28 mouse cellular contexts compared by ENCODE assay signal in the genomic region with DNA sequence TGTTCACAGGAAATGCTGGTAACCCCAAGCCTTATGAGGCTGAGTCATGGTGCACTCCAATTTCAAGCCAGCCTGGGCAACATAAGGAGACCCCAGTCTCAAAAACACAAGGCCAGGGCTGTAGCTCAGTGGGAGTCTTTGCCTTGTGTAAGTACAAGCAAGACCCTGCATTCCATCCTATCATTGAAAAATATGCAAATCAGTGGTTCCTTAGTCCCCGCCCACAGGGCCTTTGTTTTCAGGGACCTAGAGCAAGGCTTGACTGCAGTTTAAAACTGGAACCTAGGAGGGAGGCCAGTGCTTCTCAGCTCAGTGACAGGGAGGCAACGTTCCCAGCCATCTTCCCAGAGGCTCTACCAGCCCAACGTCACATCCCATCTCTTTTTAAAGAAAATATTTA. TPM values are rescaled to one million over a fixed set of nuclear protein-coding genes. Genes with fewer than 3 reads are reported as not detected.
A peak's percentile ranks its signal among the peaks of the same experiment; 100 is the strongest.
DNase-seq lines count a peak whose midpoint lies in the region; ATAC-seq and TF ChIP-seq lines count a peak whose summit lies in the region.
"Had no signal": no experiment of that assay in that cellular context is flagged by ENCODE, and none has a peak within 500 bp of the region (broad histone marks: within the 10 kb centered on the region; RNA-seq: fewer than 3 reads in every experiment).

No protein-coding gene starts in this region.

- no peak for TF ChIP-seq CTCF in lung, embryonic 14.5 days (IDR thresholded peaks at IDR 0.05; ENCODE audit: low read depth)
- no peak for TF ChIP-seq CTCF in bone marrow, adult 2 months (IDR thresholded peaks at IDR 0.05; ENCODE audit: control insufficient read depth, insufficient read depth, low read length)

- intact Hi-C loops in heart, postnatal 14 days (cut with DNase I) = no loop called here

- no peak overlapping the region for H3K27ac ChIP-seq in lung, embryonic 14.5 days (ENCODE audit: low read depth)
- no peak overlapping the region for H3K27ac ChIP-seq in ES-E14 (ENCODE audit: insufficient read depth, low read depth, low read length, poor library complexity, severe bottlenecking)
- peak overlapping the region; percentile 34 for H3K27ac ChIP-seq in bone marrow, adult 2 months (ENCODE audit: control insufficient read depth, insufficient read depth, low read depth, low read length, poor library complexity)
- H3K27ac ChIP-seq: gastrocnemius, adult 2 months; heart, embryonic 13.5 days; limb, embryonic 12.5 days; midbrain, embryonic 10.5 days; neural tube, embryonic 12.5 days had no signal

- no peaks in the 10 kb centered on the region for H3K27me3 ChIP-seq in lung, embryonic 14.5 days (ENCODE audit: insufficient read depth, low read length)
- H3K27me3 ChIP-seq: limb, embryonic 12.5 days; liver, embryonic 15.5 days; neural tube, embryonic 12.5 days had no signal

- H3K4me3 ChIP-seq in lung, embryonic 14.5 days (ENCODE audit: low read depth, low read length) = no peak overlapping the region
- no peak overlapping the region for H3K4me3 ChIP-seq in ES-E14 (ENCODE audit: insufficient read depth in 1 of 2, low read depth in 1 of 2, low read length in 2 of 2, poor library complexity in 1 of 2, severe bottlenecking in 1 of 2)
- H3K4me3 ChIP-seq in bone marrow, adult 2 months (replicated peaks; ENCODE audit: control insufficient read depth, low read depth, low read length) = no peak overlapping the region
- H3K4me3 ChIP-seq: forebrain, embryonic 10.5 days; gastrocnemius, adult 2 months; heart, embryonic 13.5 days; limb, embryonic 12.5 days; liver, embryonic 15.5 days; midbrain, embryonic 10.5 days; neural tube, embryonic 12.5 days had no signal

- H3K9me3 ChIP-seq in lung, embryonic 14.5 days (ENCODE audit: low read depth, low read length) = no peaks in the 10 kb centered on the region
- H3K9me3 ChIP-seq in ES-E14 (ENCODE audit: control insufficient read depth, insufficient read depth, low read depth, low read length) = no peaks in the 10 kb centered on the region
- H3K9me3 ChIP-seq: forebrain, embryonic 10.5 days; heart, embryonic 13.5 days; limb, embryonic 12.5 days; liver, embryonic 15.5 days; midbrain, embryonic 10.5 days; neural tube, embryonic 12.5 days had no signal

- TF ChIP-seq POLR2A in bone marrow, adult 2 months (IDR thresholded peaks at IDR 0.05; ENCODE audit: borderline replicate concordance, control insufficient read depth, low read depth, low read length) = no peak

- ATAC-seq in lung, embryonic 14.5 days (ENCODE audit: insufficient read depth) = no peak
- no peak for ATAC-seq in monocyte, adult 5-6 weeks (replicated peaks; ENCODE audit: insufficient number of reproducible peaks, low FRiP score, low TSS enrichment, poor library complexity, severe bottlenecking)
- ATAC-seq: hindbrain, embryonic 16.5 days; intestine, embryonic 16.5 days had no signal

- no peak overlapping the region for H3K9ac ChIP-seq in lung, embryonic 14.5 days
- H3K9ac ChIP-seq in ES-E14 (ENCODE audit: insufficient read depth, low read depth, low read length, poor library complexity, severe bottlenecking) = no peak overlapping the region
- H3K9ac ChIP-seq: heart, embryonic 13.5 days; limb, embryonic 12.5 days; liver, embryonic 15.5 days; neural tube, embryonic 12.5 days had no signal

- in situ Hi-C loops in ES-E14 (cut with MboI; ENCODE audit: low sequenced_read_pairs in 2 of 2, unreplicated experiment in 2 of 2) = no loop called here

- H3K4me1 ChIP-seq in lung, embryonic 14.5 days (ENCODE audit: insufficient read depth) = no peaks in the 10 kb centered on the region
- peaks cover 0 to 3% of the 10 kb centered on the region in 2 experiments; a peak in 1 of 4 replicates for H3K4me1 ChIP-seq in ES-E14 (ENCODE audit: control insufficient read depth in 2 of 2, insufficient read depth in 2 of 2, low read length in 2 of 2, poor library complexity in 1 of 2)
- H3K4me1 ChIP-seq in bone marrow, adult 2 months (ENCODE audit: control insufficient read depth, insufficient read depth, low read length) = peaks cover 7% of the 10 kb centered on the region; the same call in 1 of the 2 replicates
- H3K4me1 ChIP-seq: heart, embryonic 13.5 days; limb, embryonic 12.5 days; midbrain, embryonic 10.5 days; neural tube, embryonic 12.5 days had no signal

- DNase-seq in lung, embryonic 14.5 days = peak; percentile 12
- DNase-seq in lung, postnatal 10 days = no peak
- peak; percentile 70 for DNase-seq in ES-E14 (ENCODE audit: low read depth, low spot score)
- DNase-seq in mesoderm, embryonic 11.5 days (ENCODE audit: low read depth, low spot score) = peak; percentile 8
- DNase-seq in heart, postnatal 14 days = no peak
- DNase-seq in right cerebral cortex, postnatal 4 days = no peak
- DNase-seq: adrenal gland, adult 2 months; cerebellum, adult 11-12 months; cerebellum, postnatal 25 days; gastrocnemius, adult 2 months; heart, postnatal 36 days; kidney, postnatal 4 days; lung, postnatal 14 days; spleen, adult 18-20 months; thymus, adult 18-20 months had no signal

- no peak overlapping the region for H3K4me2 ChIP-seq in lung, embryonic 14.5 days
- H3K4me2 ChIP-seq: heart, embryonic 13.5 days; limb, embryonic 12.5 days; liver, embryonic 15.5 days; neural tube, embryonic 12.5 days had no signal

- WGBS in lung, embryonic 14.5 days = 65% methylated on average over 3 of the region's 3 CpGs
- WGBS in bone marrow, adult 2 months = 69% methylated on average over 3 of the region's 3 CpGs

- H3K36me3 ChIP-seq in lung, embryonic 14.5 days (ENCODE audit: insufficient read depth) = no peaks in the 10 kb centered on the region
- no peaks in the 10 kb centered on the region for H3K36me3 ChIP-seq in ES-E14 (ENCODE audit: control insufficient read depth, insufficient read depth, low read length, poor library complexity, severe bottlenecking)
- H3K36me3 ChIP-seq: forebrain, embryonic 10.5 days; heart, embryonic 13.5 days; limb, embryonic 12.5 days; liver, embryonic 15.5 days; midbrain, embryonic 10.5 days; neural tube, embryonic 12.5 days had no signal

TF ChIP-seq in ES-E14, 5 proteins besides CTCF, POLR2A, EP300 and RAD21:
- TF ChIP-seq MAFK (IDR thresholded peaks at IDR 0.05; ENCODE audit: insufficient read depth, low read depth, low read length) (0 out of 2 replicates have a peak, but pooled peaks have one; percentile 35), ZNF384 (IDR thresholded peaks at IDR 0.05; ENCODE audit: low read depth, low read length) (no peak)

RNA-seq across cellular contexts. Expression of gene B430306N03Rik, which starts 7.3 kb away (rescaled TPM):
- polyA plus RNA-seq in lung, embryonic 14.5 days (2014; fragmentation: Nextera tagmentation; extraction: Ambion mirVana) = 0.26 and 0.33 TPM in 2 replicates
- total RNA-seq in ES-E14 (2012; rRNA removed) = 0.13 and 0.26 TPM in 2 replicates
- polyA plus RNA-seq in bone marrow, adult 2 months (2011; ENCODE audit: insufficient read depth, insufficient read length, low replicate concordance, missing spikeins) = 14.0 and 32.4 TPM in 2 replicates
- 19.1 to 30.4 TPM (median 20.9 TPM) in 3 replicates for total RNA-seq in monocyte, adult 5-6 weeks (2017)
- total RNA-seq in heart, postnatal 14 days (2021) = under 1 TPM; 0.10 to 0.20 TPM
- total RNA-seq: gastrocnemius, adult 2 months; layer of hippocampus, postnatal 14 days had no signal
- polyA plus RNA-seq: C2C12; neural tube, embryonic 12.5 days had no signal

RNA-seq across cellular contexts. Expression of gene Trem2, which starts 23.0 kb away (rescaled TPM):
- polyA plus RNA-seq in lung, embryonic 14.5 days (2014; fragmentation: Nextera tagmentation; extraction: Ambion mirVana) = 6.2 and 6.5 TPM in 2 replicates
- 0.49 TPM in 1 of 2 replicates, not detected in the other for total RNA-seq in ES-E14 (2012; rRNA removed)
- 4.0 and 6.2 TPM in 2 replicates for polyA plus RNA-seq in bone marrow, adult 2 months (2011; ENCODE audit: insufficient read depth, insufficient read length, low replicate concordance, missing spikeins)
- 2.4 to 11.1 TPM (median 5.7 TPM) in 3 replicates for total RNA-seq in monocyte, adult 5-6 weeks (2017)
- total RNA-seq in heart, postnatal 14 days (2021) = 1 to 10 TPM; 1.9 to 2.5 TPM
- polyA plus RNA-seq: C2C12 had no signal

RNA-seq across cellular contexts. Expression of gene Treml2, which starts 23.9 kb away (rescaled TPM):
- 0.12 and 0.43 TPM in 2 replicates for polyA plus RNA-seq in lung, embryonic 14.5 days (2014; fragmentation: Nextera tagmentation; extraction: Ambion mirVana)
- total RNA-seq in ES-E14 (2012; rRNA removed) = 2.3 and 5.1 TPM in 2 replicates
- polyA plus RNA-seq in bone marrow, adult 2 months (2011; ENCODE audit: insufficient read depth, insufficient read length, low replicate concordance, missing spikeins) = 56.4 and 152 TPM in 2 replicates
- total RNA-seq in monocyte, adult 5-6 weeks (2017) = 21.6 to 25.3 TPM (median 23.0 TPM) in 3 replicates
- total RNA-seq in heart, postnatal 14 days (2021) = under 1 TPM; 0.53 to 1.00 TPM
- total RNA-seq: gastrocnemius, adult 2 months had no signal
- polyA plus RNA-seq: C2C12; hindbrain, embryonic 16.5 days; kidney, embryonic 14.5 days had no signal

RNA-seq across cellular contexts. Expression of gene Treml1, which starts 36.5 kb away (rescaled TPM):
- 2.5 and 3.1 TPM in 2 replicates for polyA plus RNA-seq in lung, embryonic 14.5 days (2014; fragmentation: Nextera tagmentation; extraction: Ambion mirVana)
- total RNA-seq in ES-E14 (2012; rRNA removed) = 0.40 TPM in 1 of 2 replicates, not detected in the other
- 58.8 and 115 TPM in 2 replicates for polyA plus RNA-seq in bone marrow, adult 2 months (2011; ENCODE audit: insufficient read depth, insufficient read length, low replicate concordance, missing spikeins)
- 3.4 to 26.7 TPM in 2 of 3 replicates, not detected in the other for total RNA-seq in monocyte, adult 5-6 weeks (2017)
- under 1 TPM; 0.22 to 0.29 TPM for total RNA-seq in heart, postnatal 14 days (2021)
- total RNA-seq: gastrocnemius, adult 2 months had no signal
- polyA plus RNA-seq: C2C12 had no signal

RNA-seq across cellular contexts. Expression of gene Treml4, which starts 59.1 kb away (rescaled TPM):
- polyA plus RNA-seq in lung, embryonic 14.5 days (2014; fragmentation: Nextera tagmentation; extraction: Ambion mirVana) = 0.13 TPM in 1 of 2 replicates, not detected in the other
- total RNA-seq in ES-E14 (2012; rRNA removed) = 0.22 TPM in 1 of 2 replicates, not detected in the other
- 5.4 and 21.2 TPM in 2 replicates for polyA plus RNA-seq in bone marrow, adult 2 months (2011; ENCODE audit: insufficient read depth, insufficient read length, low replicate concordance, missing spikeins)
- 540 to 868 TPM (median 810 TPM) in 3 replicates for total RNA-seq in monocyte, adult 5-6 weeks (2017)
- under 1 TPM in 1 of 2 experiments, not detected in 1; 0.29 TPM for total RNA-seq in heart, postnatal 14 days (2021)
- total RNA-seq: gastrocnemius, adult 2 months; layer of hippocampus, postnatal 14 days had no signal
- polyA plus RNA-seq: C2C12; forebrain, embryonic 10.5 days; limb, embryonic 12.5 days had no signal

Comparison
In these comparisons a context has a peak if more than half of its experiments do, and no peak if none do; other contexts are left out.
1. DNase-seq: peak in lung, embryonic 14.5 days (single experiment), ES-E14 (single experiment) and mesoderm, embryonic 11.5 days (single experiment); none in lung, postnatal 10 days (single experiment), heart, postnatal 14 days (0 of 2) and right cerebral cortex, postnatal 4 days (single experiment).
2. RNA of gene B430306N03Rik, which starts 7.3 kb away (total RNA-seq): 19.1 to 30.4 TPM in monocyte, adult 5-6 weeks; 0.10 to 0.20 TPM in heart, postnatal 14 days and 0.13 to 0.26 TPM in ES-E14; every median in the first group is over 10 times any median in the second.